Mouse (Mus musculus) midbrain, embryonic 16.5 days (tissue): Measurements from ENCODE around the gene Aff1. TPM values are rescaled to one million over a fixed set of nuclear protein-coding genes. Genes with fewer than 3 reads are reported as not detected.
A peak's percentile ranks its signal among the peaks of the same experiment; 100 is the strongest.

ENCODE experiments used
- ATAC-seq: fragments of 200-750 bp; cut with Nextera tagmentation; 2 replicates; pipeline ENCODE4 v1.8.0; 2017; ENCODE audit warnings: moderate TSS enrichment
- H3K27ac ChIP-seq: fragments of 300-500 bp; sonication (generic); 2 replicates; pipeline ENCODE4 v1.5.1; 2014; ENCODE audit warnings: mild to moderate bottlenecking, low read length, mixed read lengths
- H3K27me3 ChIP-seq: fragments of 300-500 bp; sonication (generic); 2 replicates; pipeline ENCODE4 v1.6.1; 2014; ENCODE audit warnings: low read depth, low read length, mixed read lengths; ENCODE audit not compliant: control insufficient read depth, insufficient read depth
- H3K36me3 ChIP-seq: fragments of 300-500 bp; sonication (generic); 2 replicates; pipeline ENCODE4 v1.6.1; 2014; ENCODE audit warnings: mild to moderate bottlenecking, low read length, moderate library complexity, mixed read lengths; ENCODE audit not compliant: control insufficient read depth, insufficient read depth
- H3K4me1 ChIP-seq: fragments of 300-500 bp; sonication (generic); 2 replicates; pipeline ENCODE4 v1.6.1; 2014; ENCODE audit warnings: mild to moderate bottlenecking, low read length, mixed read lengths; ENCODE audit not compliant: control insufficient read depth, insufficient read depth
- H3K4me2 ChIP-seq: fragments of 300-500 bp; sonication (generic); 2 replicates; pipeline ENCODE4 v1.6.1; 2014; ENCODE audit warnings: mild to moderate bottlenecking, low read length, mixed read lengths
- H3K4me3 ChIP-seq: fragments of 300-500 bp; sonication (generic); 2 replicates; pipeline ENCODE4 v1.5.1; 2014; ENCODE audit warnings: low read depth, mild to moderate bottlenecking, low read length, moderate library complexity, mixed read lengths
- H3K9ac ChIP-seq: fragments of 300-500 bp; sonication (generic); 2 replicates; pipeline ENCODE4 v1.6.1; 2014; ENCODE audit warnings: low read depth, low read length, mixed read lengths
- H3K9me3 ChIP-seq: fragments of 300-500 bp; sonication (generic); replicated peaks from 2 replicates; pipeline ENCODE4 v1.6.1; 2014; ENCODE audit warnings: mild to moderate bottlenecking, low read length, mixed read lengths; ENCODE audit not compliant: control insufficient read depth, poor library complexity, severe bottlenecking
- WGBS: fragments of 180-500 bp; shearing (Covaris S2); extraction: QIAGEN DNeasy Blood & Tissue Kit; methylation state at CpG from one replicate; pipeline ENCODE4 v1.1.7; 2014; 5-methylcytosine and 5-hydroxymethylcytosine counted together
- polyA plus RNA-seq: library from polyadenylated mRNA; unstranded; fragments of >200 nt; fragmentation: Nextera tagmentation; extraction: Ambion mirVana; gene quantifications from 2 replicates; pipeline ENCODE4 v1.2.1, GENCODE M21; 2015

The Aff1 gene
- polyA plus RNA-seq, 1 experiment from 2014 or later = 1.2 TPM

- 66% methylated on average over 5 of the region's 5 CpGs for WGBS
- H3K36me3 ChIP-seq = no peaks in the 10 kb centered on the region; the same call in 1 of the 2 replicates
- no peak overlapping the region for H3K4me2 ChIP-seq
- H3K4me1 ChIP-seq = peaks cover 7% of the 10 kb centered on the region
- H3K9me3 ChIP-seq = no peaks in the 10 kb centered on the region
- no peak overlapping the region for H3K4me3 ChIP-seq
- peak; percentile 59 for ATAC-seq
- no peak overlapping the region for H3K27ac ChIP-seq
- no peaks in the 10 kb centered on the region for H3K27me3 ChIP-seq
- H3K9ac ChIP-seq = no peak overlapping the region
Measured at GRCm38 (mm10) chr5:103856286-103857009, 164.3 kb downstream of the Aff1 start.

- Histone ChIP-seq H3K27ac (no peak overlapping the region), H3K9me3 (no peaks in the 10 kb centered on the region), H3K27me3 (no peaks in the 10 kb centered on the region), H3K4me3 (no peak overlapping the region), H3K9ac (no peak overlapping the region), H3K4me1 (peaks cover 7% of the 10 kb centered on the region), H3K4me2 (no peak overlapping the region), H3K36me3 (no peaks in the 10 kb centered on the region; the same call in 1 of the 2 replicates)
- no peak for ATAC-seq
- 82% methylated on average over 2 of the region's 2 CpGs for WGBS
Measured at GRCm38 (mm10) chr5:103857151-103857550, 165.0 kb downstream of the Aff1 start.

GRCm38 (mm10) chr5:103860622-103861021 lies 168.4 kb downstream of the Aff1 start:
- H3K36me3 ChIP-seq = peaks cover 4% of the 10 kb centered on the region; the same call in 1 of the 2 replicates
- WGBS = 96% methylated on average over 11 of the region's 11 CpGs
- H3K4me1 ChIP-seq = no peaks in the 10 kb centered on the region
- no peaks in the 10 kb centered on the region for H3K9me3 ChIP-seq
- no peak overlapping the region for H3K9ac ChIP-seq
- H3K4me3 ChIP-seq = no peak overlapping the region
- no peak overlapping the region for H3K27ac ChIP-seq
- H3K4me2 ChIP-seq = no peak overlapping the region
- H3K27me3 ChIP-seq = no peaks in the 10 kb centered on the region
- ATAC-seq = no peak

- Histone ChIP-seq H3K4me1 (no peaks in the 10 kb centered on the region), H3K4me2 (no peak overlapping the region), H3K9ac (no peak overlapping the region), H3K27ac (no peak overlapping the region), H3K4me3 (no peak overlapping the region), H3K36me3 (peaks cover 17% of the 10 kb centered on the region), H3K9me3 (no peaks in the 10 kb centered on the region), H3K27me3 (no peaks in the 10 kb centered on the region)
- WGBS = 96% methylated on average over 4 of the region's 4 CpGs
- ATAC-seq = no peak
Measured at GRCm38 (mm10) chr5:103863759-103864158, 171.6 kb downstream of the Aff1 start.

GRCm38 (mm10) chr5:103889766-103890165 lies 197.6 kb downstream of the Aff1 start:
- 65% methylated on average over 15 of the region's 15 CpGs for WGBS
- Histone ChIP-seq H3K4me2 (no peak overlapping the region), H3K9ac (no peak overlapping the region), H3K9me3 (no peaks in the 10 kb centered on the region), H3K4me3 (no peak overlapping the region), H3K27ac (no peak overlapping the region), H3K36me3 (no peaks in the 10 kb centered on the region; the same call in 1 of the 2 replicates), H3K4me1 (peaks cover 2% of the 10 kb centered on the region; the same call in 1 of the 2 replicates), H3K27me3 (no peaks in the 10 kb centered on the region)
- no peak for ATAC-seq

GRCm38 (mm10) chr5:103898310-103898709 lies 206.1 kb downstream of the Aff1 start:
- Histone ChIP-seq H3K4me2 (no peak overlapping the region), H3K9ac (no peak overlapping the region), H3K36me3 (no peaks in the 10 kb centered on the region), H3K27me3 (no peaks in the 10 kb centered on the region), H3K27ac (no peak overlapping the region), H3K9me3 (no peaks in the 10 kb centered on the region), H3K4me3 (no peak overlapping the region), H3K4me1 (no peaks in the 10 kb centered on the region)
- WGBS = 4% methylated on average over 1 of the region's 1 CpGs
- no peak for ATAC-seq

Other genes with a start within 250 kb of the Aff1 start
- 0.16 and 0.39 TPM in 2 replicates for gene Slc10a6, start 63.0 kb upstream of the Aff1 start, polyA plus RNA-seq
- gene 1700016H13Rik, start 36.4 kb upstream of the Aff1 start, polyA plus RNA-seq = 0.29 and 0.34 TPM in 2 replicates
- 49.6 and 49.7 TPM in 2 replicates for gene Klhl8, start 218.9 kb downstream of the Aff1 start, polyA plus RNA-seq